In the genomic region with DNA sequence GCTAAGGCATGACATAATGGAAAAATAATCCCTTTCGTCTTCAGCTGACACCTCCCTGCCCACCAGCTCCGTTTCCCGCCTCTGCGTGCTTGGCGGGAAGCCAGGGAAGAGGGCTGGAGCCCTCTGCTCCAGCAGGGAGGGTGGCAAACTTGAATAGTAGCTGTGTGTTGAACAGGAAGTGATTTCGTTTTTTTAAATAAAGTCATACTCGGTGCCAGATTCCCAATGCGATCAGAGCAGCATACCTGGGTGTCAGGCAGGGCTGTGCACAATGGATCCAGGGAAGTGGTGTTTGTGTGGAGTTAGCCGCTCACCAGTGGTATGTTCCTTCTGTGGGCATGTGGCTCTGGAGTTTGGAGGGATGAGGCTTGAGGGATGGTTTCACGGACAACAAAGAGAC, we compare ENCODE assay signal across 8 mouse cellular contexts.
A peak's percentile ranks its signal among the peaks of the same experiment; 100 is the strongest.
DNase-seq lines count a peak whose midpoint lies in the region; ATAC-seq lines count a peak whose summit lies in the region.
"Had no signal": no experiment of that assay in that cellular context is flagged by ENCODE, and none has a peak within 500 bp of the region (broad histone marks: within the 10 kb centered on the region; RNA-seq: fewer than 3 reads in every experiment).

No protein-coding gene starts in this region.

- H3K27ac ChIP-seq in stomach, embryonic 16.5 days (ENCODE audit: low read length) = no peak overlapping the region
- H3K27ac ChIP-seq: stomach, embryonic 15.5 days had no signal

- H3K27me3 ChIP-seq in stomach, embryonic 16.5 days (ENCODE audit: control insufficient read depth, insufficient read depth, low read length) = no peaks in the 10 kb centered on the region
- H3K27me3 ChIP-seq: stomach, embryonic 15.5 days had no signal

- H3K9me3 ChIP-seq in stomach, embryonic 16.5 days (replicated peaks; ENCODE audit: control insufficient read depth, low read length) = no peaks in the 10 kb centered on the region
- H3K9me3 ChIP-seq: stomach, embryonic 15.5 days had no signal

- no peaks in the 10 kb centered on the region for H3K36me3 ChIP-seq in stomach, embryonic 16.5 days (ENCODE audit: control insufficient read depth, insufficient read depth, low read length)
- H3K36me3 ChIP-seq: stomach, embryonic 15.5 days had no signal

- peaks cover 6% of the 10 kb centered on the region; the same call in 1 of the 2 replicates for H3K4me1 ChIP-seq in stomach, embryonic 16.5 days (ENCODE audit: control insufficient read depth, insufficient read depth, low read length)
- H3K4me1 ChIP-seq: stomach, embryonic 15.5 days had no signal

- H3K4me3 ChIP-seq in stomach, embryonic 16.5 days (replicated peaks; ENCODE audit: low read length) = no peak overlapping the region
- H3K4me3 ChIP-seq: stomach, embryonic 15.5 days had no signal

- DNase-seq in heart, postnatal 25 days (ENCODE audit: low spot score) = peak; percentile 3
- no peak for DNase-seq in heart, postnatal 10 days
- DNase-seq in ovary, postnatal 36 days (ENCODE audit: low spot score) = peak; percentile 28
- no peak for DNase-seq in ovary, adult 18-20 months (ENCODE audit: low spot score)
- DNase-seq in heart, postnatal 4 days = peak; percentile 49
- no peak for DNase-seq in thymus, postnatal 36 days

- no peak overlapping the region for H3K4me2 ChIP-seq in stomach, embryonic 16.5 days (ENCODE audit: low read depth, low read length)
- H3K4me2 ChIP-seq: stomach, embryonic 15.5 days had no signal

- intact Hi-C loops in heart, postnatal 25 days (cut with DNase I) = no loop called here
- intact Hi-C loops in heart, postnatal 10 days (cut with DNase I) = no loop called here

- ATAC-seq in stomach, embryonic 16.5 days (ENCODE audit: insufficient read depth, low FRiP score) = peak; percentile 73; the same call in 1 of the 2 replicates

- H3K9ac ChIP-seq in stomach, embryonic 16.5 days (ENCODE audit: low read length) = no peak overlapping the region
- H3K9ac ChIP-seq: stomach, embryonic 15.5 days had no signal

- WGBS in stomach, embryonic 16.5 days = 32% methylated on average over 10 of the region's 10 CpGs

Comparison
In these comparisons a context has a peak if more than half of its experiments do, and no peak if none do; other contexts are left out.
1. DNase-seq: peak in heart, postnatal 25 days (single experiment), ovary, postnatal 36 days (single experiment) and heart, postnatal 4 days (single experiment); none in heart, postnatal 10 days (0 of 2), ovary, adult 18-20 months (single experiment) and thymus, postnatal 36 days (0 of 2).